In genomic region chr5:99339790-99340189, GRCm38 (mm10) we compare ENCODE assay signal across 10 mouse cellular contexts.
A peak's percentile ranks its signal among the peaks of the same experiment; 100 is the strongest.
DNase-seq lines count a peak whose midpoint lies in the region; ATAC-seq and TF ChIP-seq lines count a peak whose summit lies in the region.
"Had no signal": no experiment of that assay in that cellular context is flagged by ENCODE, and none has a peak within 500 bp of the region (broad histone marks: within the 10 kb centered on the region; RNA-seq: fewer than 3 reads in every experiment).

No protein-coding gene starts in this region.

- no peak overlapping the region; the same call in 1 of the 2 replicates for H3K4me2 ChIP-seq in hindbrain, embryonic 12.5 days (replicated peaks)
- H3K4me2 ChIP-seq in liver, embryonic 12.5 days, result peak overlapping the region; percentile 53
- H3K4me2 ChIP-seq: neural tube, embryonic 12.5 days had no signal

- no peak overlapping the region for H3K4me3 ChIP-seq in hindbrain, embryonic 10.5 days
- H3K4me3 ChIP-seq in hindbrain, embryonic 12.5 days, result no peak overlapping the region
- no peak overlapping the region for H3K4me3 ChIP-seq in bone marrow, adult 2 months (replicated peaks; ENCODE audit: control insufficient read depth, low read depth, low read length)
- H3K4me3 ChIP-seq in liver, embryonic 12.5 days, result peak overlapping the region; percentile 16; the same call in 1 of the 2 replicates
- H3K4me3 ChIP-seq: erythroblast, embryonic 14.5 days; neural tube, embryonic 12.5 days had no signal

- H3K27me3 ChIP-seq in hindbrain, embryonic 10.5 days (ENCODE audit: insufficient read depth, poor library complexity, severe bottlenecking), result no peaks in the 10 kb centered on the region
- H3K27me3 ChIP-seq in hindbrain, embryonic 12.5 days, result no peaks in the 10 kb centered on the region
- H3K27me3 ChIP-seq in liver, embryonic 12.5 days (replicated peaks), result no peaks in the 10 kb centered on the region
- H3K27me3 ChIP-seq: neural tube, embryonic 12.5 days had no signal

- H3K9me3 ChIP-seq in hindbrain, embryonic 10.5 days, result no peaks in the 10 kb centered on the region
- no peaks in the 10 kb centered on the region for H3K9me3 ChIP-seq in hindbrain, embryonic 12.5 days (replicated peaks)
- no peaks in the 10 kb centered on the region for H3K9me3 ChIP-seq in liver, embryonic 12.5 days (replicated peaks)
- H3K9me3 ChIP-seq: neural tube, embryonic 12.5 days had no signal

- ATAC-seq in hindbrain, embryonic 12.5 days (ENCODE audit: low FRiP score), result no peak
- ATAC-seq in liver, embryonic 12.5 days, result peak; percentile 57; the same call in 1 of the 2 replicates

- 0 out of 2 replicates have a peak overlapping the region, but pooled peaks have one; percentile 30 for H3K27ac ChIP-seq in hindbrain, embryonic 10.5 days
- H3K27ac ChIP-seq in hindbrain, embryonic 12.5 days, result no peak overlapping the region
- H3K27ac ChIP-seq in bone marrow, adult 2 months (ENCODE audit: control insufficient read depth, insufficient read depth, low read depth, low read length, poor library complexity), result peak overlapping the region; percentile 29; the same call in 1 of the 2 replicates
- peak overlapping the region; percentile 17; the same call in 1 of the 2 replicates for H3K27ac ChIP-seq in liver, embryonic 12.5 days
- H3K27ac ChIP-seq: neural tube, embryonic 12.5 days had no signal

- no peak overlapping the region for H3K9ac ChIP-seq in hindbrain, embryonic 12.5 days
- H3K9ac ChIP-seq in liver, embryonic 12.5 days, result no peak overlapping the region
- H3K9ac ChIP-seq: neural tube, embryonic 12.5 days had no signal

- H3K36me3 ChIP-seq in hindbrain, embryonic 10.5 days, result no peaks in the 10 kb centered on the region
- H3K36me3 ChIP-seq in hindbrain, embryonic 12.5 days, result no peaks in the 10 kb centered on the region
- H3K36me3 ChIP-seq in liver, embryonic 12.5 days, result no peaks in the 10 kb centered on the region
- H3K36me3 ChIP-seq: neural tube, embryonic 12.5 days had no signal

- 62% methylated on average over 15 of the region's 15 CpGs for WGBS in hindbrain, embryonic 10.5 days
- WGBS in hindbrain, embryonic 12.5 days, result 54% methylated on average over 15 of the region's 15 CpGs
- WGBS in bone marrow, adult 2 months, result 49% methylated on average over 15 of the region's 15 CpGs
- WGBS in liver, embryonic 12.5 days (ENCODE audit: insufficient replicate concordance), result 33% methylated on average over 15 of the region's 15 CpGs

- TF ChIP-seq POLR2A in bone marrow, adult 2 months (IDR thresholded peaks at IDR 0.05; ENCODE audit: borderline replicate concordance, control insufficient read depth, low read depth, low read length), result no peak

- peaks cover 11% of the 10 kb centered on the region for H3K4me1 ChIP-seq in hindbrain, embryonic 10.5 days (replicated peaks)
- H3K4me1 ChIP-seq in hindbrain, embryonic 12.5 days, result no peaks in the 10 kb centered on the region
- H3K4me1 ChIP-seq in bone marrow, adult 2 months (ENCODE audit: control insufficient read depth, insufficient read depth, low read length), result no peaks in the 10 kb centered on the region; the same call in 1 of the 2 replicates
- peaks cover 13% of the 10 kb centered on the region for H3K4me1 ChIP-seq in liver, embryonic 12.5 days
- H3K4me1 ChIP-seq: neural tube, embryonic 12.5 days had no signal

- TF ChIP-seq CTCF in bone marrow, adult 2 months (IDR thresholded peaks at IDR 0.05; ENCODE audit: control insufficient read depth, insufficient read depth, low read length), result no peak

- no peak for DNase-seq in hindbrain, embryonic 10.5 days (ENCODE audit: low spot score)
- peak; percentile 99 for DNase-seq in heart, adult 11 months
- peak; percentile 58 for DNase-seq in kidney, adult 18-20 months
- DNase-seq in ovary, postnatal 36 days (ENCODE audit: low spot score), result peak; percentile 79
- no peak for DNase-seq in thymus, postnatal 4 days

Comparison
In these comparisons a context has a peak if more than half of its experiments do, and no peak if none do; other contexts are left out.
1. DNase-seq: peak in heart, adult 11 months (single experiment), kidney, adult 18-20 months (single experiment) and ovary, postnatal 36 days (single experiment); none in hindbrain, embryonic 10.5 days (single experiment) and thymus, postnatal 4 days (single experiment).